Comparison of ENCODE assay signal across 19 mouse cellular contexts in the genomic region with DNA sequence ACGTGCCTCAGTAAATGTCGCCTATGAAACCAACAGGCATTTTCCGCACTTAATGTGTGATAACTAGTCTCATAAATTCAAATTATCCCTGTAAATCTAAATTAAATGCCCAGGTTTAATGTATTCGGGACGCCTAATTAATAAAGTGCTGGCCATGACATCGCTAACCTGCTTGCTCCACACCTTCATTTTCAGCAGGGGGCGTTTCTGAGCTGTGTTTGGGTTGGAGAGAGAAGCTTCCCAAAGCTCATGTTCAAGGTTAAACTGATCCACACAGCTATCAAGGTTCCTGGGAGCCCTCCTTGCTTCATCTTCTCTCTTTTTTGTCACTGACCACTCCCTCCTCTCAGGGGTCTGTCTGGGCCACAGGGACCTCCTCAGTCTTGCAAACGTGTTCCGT.
DNase-seq lines count a peak whose midpoint lies in the region; ATAC-seq and TF ChIP-seq lines count a peak whose summit lies in the region.
"Had no signal": no experiment of that assay in that cellular context is flagged by ENCODE, and none has a peak within 500 bp of the region (broad histone marks: within the 10 kb centered on the region; RNA-seq: fewer than 3 reads in every experiment).

No protein-coding gene starts in this region.

- H3K4me2 ChIP-seq in hindbrain, postnatal 0 days (ENCODE audit: low read depth, low read length), result no peak overlapping the region
- H3K4me2 ChIP-seq in hindbrain, embryonic 14.5 days (replicated peaks), result no peak overlapping the region
- H3K4me2 ChIP-seq: embryonic facial prominence, embryonic 15.5 days; heart, embryonic 13.5 days; liver, embryonic 11.5 days had no signal

- no peaks in the 10 kb centered on the region for H3K9me3 ChIP-seq in hindbrain, postnatal 0 days (ENCODE audit: low read length)
- no peaks in the 10 kb centered on the region for H3K9me3 ChIP-seq in hindbrain, embryonic 14.5 days (ENCODE audit: control insufficient read depth, low read length)
- H3K9me3 ChIP-seq: embryonic facial prominence, embryonic 15.5 days; heart, embryonic 13.5 days had no signal

- no peak overlapping the region for H3K9ac ChIP-seq in hindbrain, postnatal 0 days (replicated peaks; ENCODE audit: low read length)
- H3K9ac ChIP-seq in hindbrain, embryonic 14.5 days, result no peak overlapping the region
- H3K9ac ChIP-seq: embryonic facial prominence, embryonic 15.5 days; heart, embryonic 13.5 days had no signal

- intact Hi-C loops in left cerebral cortex, adult 2 months (cut with DNase I), result no loop called here
- intact Hi-C loops in left cerebral cortex, postnatal 36 days (cut with DNase I), result no loop called here

- H3K4me1 ChIP-seq in cerebellum, adult 2 months (ENCODE audit: control insufficient read depth, insufficient read depth, low read length), result peaks cover 17% of the 10 kb centered on the region; the same call in 1 of the 2 replicates
- H3K4me1 ChIP-seq in hindbrain, postnatal 0 days (ENCODE audit: insufficient read depth, low read length), result peaks cover 14% of the 10 kb centered on the region
- H3K4me1 ChIP-seq in hindbrain, embryonic 14.5 days (replicated peaks; ENCODE audit: control insufficient read depth, insufficient read depth, low read length), result peaks cover 18% of the 10 kb centered on the region
- H3K4me1 ChIP-seq: megakaryocyte, embryonic 14.5 days had no signal

- no peaks in the 10 kb centered on the region for H3K27me3 ChIP-seq in cerebellum, adult 2 months (ENCODE audit: control insufficient read depth, insufficient read depth, low read length)
- H3K27me3 ChIP-seq in hindbrain, postnatal 0 days (ENCODE audit: insufficient read depth, low read length), result no peaks in the 10 kb centered on the region
- no peaks in the 10 kb centered on the region for H3K27me3 ChIP-seq in hindbrain, embryonic 14.5 days (ENCODE audit: control insufficient read depth, insufficient read depth, low read length)
- H3K27me3 ChIP-seq: embryonic facial prominence, embryonic 15.5 days had no signal

- ATAC-seq in cerebellum, adult (ENCODE audit: insufficient number of reproducible peaks, low FRiP score, low TSS enrichment), result no peak
- no peak for ATAC-seq in hindbrain, postnatal 0 days
- no peak for ATAC-seq in hindbrain, embryonic 14.5 days (ENCODE audit: low FRiP score)
- no peak for ATAC-seq in megakaryocyte, adult 5-6 weeks (ENCODE audit: poor library complexity, severe bottlenecking)
- ATAC-seq: forebrain, embryonic 14.5 days had no signal

- H3K4me3 ChIP-seq in cerebellum, adult 2 months (replicated peaks; ENCODE audit: insufficient read depth, low read depth, low read length), result no peak overlapping the region
- H3K4me3 ChIP-seq in hindbrain, postnatal 0 days (ENCODE audit: low read length), result no peak overlapping the region
- H3K4me3 ChIP-seq in hindbrain, embryonic 14.5 days (replicated peaks; ENCODE audit: low read length), result no peak overlapping the region
- H3K4me3 ChIP-seq in left cerebral cortex, adult 2 months, result no peak overlapping the region
- H3K4me3 ChIP-seq: embryonic facial prominence, embryonic 15.5 days; heart, embryonic 13.5 days; megakaryocyte, embryonic 14.5 days had no signal

- peak; percentile 40 for TF ChIP-seq CTCF in cerebellum, adult 2 months (IDR thresholded peaks at IDR 0.05; ENCODE audit: borderline replicate concordance, insufficient read depth, low read depth, low read length)
- peak; percentile 45 for TF ChIP-seq CTCF in hindbrain, postnatal 0 days (IDR thresholded peaks at IDR 0.05; ENCODE audit: low read depth)
- TF ChIP-seq CTCF in left cerebral cortex, adult 2 months (IDR thresholded peaks at IDR 0.05), result peak; percentile 2; the same call in 1 of the 2 replicates
- peak; percentile 28; the same call in 1 of the 2 replicates for TF ChIP-seq CTCF in brain, embryonic 14.5 days (IDR thresholded peaks at IDR 0.05; ENCODE audit: borderline replicate concordance, extremely low read depth, insufficient read depth, insufficient read length)

- H3K36me3 ChIP-seq in hindbrain, postnatal 0 days (ENCODE audit: insufficient read depth, low read length), result no peaks in the 10 kb centered on the region
- no peaks in the 10 kb centered on the region for H3K36me3 ChIP-seq in hindbrain, embryonic 14.5 days (replicated peaks; ENCODE audit: control insufficient read depth, insufficient read depth)
- H3K36me3 ChIP-seq: embryonic facial prominence, embryonic 15.5 days; heart, embryonic 13.5 days had no signal

- WGBS in cerebellum, adult 2 months, result 77% methylated on average over 9 of the region's 9 CpGs
- WGBS in hindbrain, postnatal 0 days, result 60% methylated on average over 9 of the region's 9 CpGs
- 61% methylated on average over 9 of the region's 9 CpGs for WGBS in hindbrain, embryonic 14.5 days

- no peak for DNase-seq in cerebellum, adult 2 months
- DNase-seq in hindbrain, postnatal 0 days (ENCODE audit: low spot score), result peak; percentile 30
- DNase-seq in hindbrain, embryonic 14.5 days (ENCODE audit: low spot score), result no peak
- DNase-seq in left cerebral cortex, adult 2 months (ENCODE audit: extremely low spot score in 1 of 2, low spot score in 2 of 2), result no peak
- DNase-seq in left cerebral cortex, postnatal 36 days (ENCODE audit: low spot score in 2 of 2), result no peak
- DNase-seq in brain, embryonic 14.5 days (ENCODE audit: low read depth), result no peak
- DNase-seq: adrenal gland, adult 2 months; cerebellum, adult 18-20 months; embryo, embryonic 11 days; heart, postnatal 36 days; right cerebral cortex, adult 18-20 months; thymus, adult 18-20 months had no signal

- no peak overlapping the region for H3K27ac ChIP-seq in cerebellum, adult 2 months (ENCODE audit: insufficient read depth, low read length)
- no peak overlapping the region for H3K27ac ChIP-seq in hindbrain, postnatal 0 days
- no peak overlapping the region for H3K27ac ChIP-seq in hindbrain, embryonic 14.5 days
- no peak overlapping the region for H3K27ac ChIP-seq in left cerebral cortex, adult 2 months
- H3K27ac ChIP-seq: embryonic facial prominence, embryonic 15.5 days; heart, embryonic 13.5 days had no signal

- no peak for TF ChIP-seq POLR2A in cerebellum, adult 2 months (IDR thresholded peaks at IDR 0.05; ENCODE audit: borderline replicate concordance, insufficient read depth, low read length)
- TF ChIP-seq POLR2A in brain, embryonic 14.5 days (IDR thresholded peaks at IDR 0.05; ENCODE audit: borderline replicate concordance, extremely low read depth, insufficient read depth, insufficient read length, poor library complexity, severe bottlenecking), result no peak
